Mouse (Mus musculus): ENCODE results near the gene Ncor2. TPM values are rescaled to one million over a fixed set of nuclear protein-coding genes. Genes with fewer than 3 reads are reported as not detected.
"Not testable (repeated sequence)": the region's sequence is repeated elsewhere in the genome, so short reads cannot be mapped to it uniquely, and the experiment has no call there.

The Ncor2 gene
- polyA plus RNA-seq, 1 experiment from 2014 or later, result 27.5 TPM

GRCm38 (mm10) chr5:125197325-125197724 is 18.3 kb upstream of the Ncor2 start:
- not testable (repeated sequence) for H3K4me2 ChIP-seq (ENCODE audit: low read length); H3K4me3 ChIP-seq (ENCODE audit: low read depth, low read length); ATAC-seq (replicated peaks; ENCODE audit: low FRiP score, low TSS enrichment, low read depth); H3K9ac ChIP-seq (ENCODE audit: low read length); DNase-seq (ENCODE audit: low spot score); H3K9me3 ChIP-seq (ENCODE audit: control insufficient read depth, low read length); H3K27me3 ChIP-seq (replicated peaks; ENCODE audit: control insufficient read depth, insufficient read depth, low read length); H3K36me3 ChIP-seq (ENCODE audit: control insufficient read depth, insufficient read depth, low read length); H3K27ac ChIP-seq (ENCODE audit: low read depth)
- WGBS, result 37% methylated on average over 2 of the region's 2 CpGs
- peaks cover 24% of the 10 kb centered on the region for H3K4me1 ChIP-seq (replicated peaks; ENCODE audit: control insufficient read depth, insufficient read depth, low read length)

DNA sequence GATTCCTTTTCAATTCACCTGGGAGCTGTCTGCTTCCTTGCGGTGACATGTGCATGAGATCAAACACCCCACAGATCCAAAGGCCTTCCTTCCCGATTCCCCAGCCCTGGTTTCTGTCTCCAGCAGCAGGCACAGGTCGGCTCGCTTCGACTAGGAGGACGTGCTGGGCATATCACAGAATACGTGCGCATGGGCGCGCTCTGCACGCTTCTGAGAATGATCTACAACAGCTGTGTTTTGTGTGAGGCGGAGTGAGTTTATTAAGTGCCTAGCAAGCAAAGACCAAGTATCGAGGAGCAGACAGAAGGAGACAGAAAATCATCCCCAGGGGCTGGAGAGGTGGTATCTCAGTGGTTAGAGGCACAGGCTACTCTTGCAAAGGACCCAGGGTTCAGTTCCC is 17.0 kb upstream of the Ncor2 start:
- H3K4me3 ChIP-seq (ENCODE audit: low read depth, low read length), result no peak overlapping the region
- peaks cover 24% of the 10 kb centered on the region for H3K4me1 ChIP-seq (replicated peaks; ENCODE audit: control insufficient read depth, insufficient read depth, low read length)
- DNase-seq (ENCODE audit: low spot score) (no peak), ATAC-seq (replicated peaks; ENCODE audit: low FRiP score, low TSS enrichment, low read depth) (no peak)
- no peak overlapping the region for H3K4me2 ChIP-seq (ENCODE audit: low read length)
- H3K36me3 ChIP-seq (ENCODE audit: control insufficient read depth, insufficient read depth, low read length), result no peaks in the 10 kb centered on the region
- H3K9ac ChIP-seq (ENCODE audit: low read length), result no peak overlapping the region
- H3K9me3 ChIP-seq (ENCODE audit: control insufficient read depth, low read length), result no peaks in the 10 kb centered on the region
- H3K27ac ChIP-seq (ENCODE audit: low read depth), result peak overlapping the region; percentile 44; the same call in 1 of the 2 replicates
- H3K27me3 ChIP-seq (replicated peaks; ENCODE audit: control insufficient read depth, insufficient read depth, low read length), result no peaks in the 10 kb centered on the region
- WGBS, result 35% methylated on average over 13 of the region's 13 CpGs

DNA sequence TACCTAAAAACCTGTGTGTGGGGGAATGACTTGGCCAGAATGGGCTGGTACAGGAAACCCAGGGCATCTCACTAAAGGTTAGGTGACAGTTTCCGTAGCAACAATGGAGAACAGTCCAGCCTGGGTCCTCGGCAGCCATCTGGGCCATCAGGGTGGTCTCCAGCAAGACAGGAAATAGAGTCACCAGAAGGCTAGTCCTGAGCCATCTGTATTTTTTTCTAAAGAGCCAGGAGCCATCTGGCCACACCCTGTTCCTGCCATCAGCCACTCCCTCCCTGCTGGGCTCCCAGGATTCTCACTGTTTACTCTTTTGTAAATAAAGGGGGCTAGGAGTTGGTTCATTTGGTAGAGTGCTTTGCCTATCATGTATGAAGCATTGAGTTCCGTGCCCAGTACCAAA is 16.1 kb upstream of the Ncor2 start:
- 0 out of 2 replicates have a peak overlapping the region, but pooled peaks have one; percentile 75 for H3K27ac ChIP-seq (ENCODE audit: low read depth)
- no peaks in the 10 kb centered on the region for H3K9me3 ChIP-seq (ENCODE audit: control insufficient read depth, low read length)
- peaks cover 24% of the 10 kb centered on the region for H3K4me1 ChIP-seq (replicated peaks; ENCODE audit: control insufficient read depth, insufficient read depth, low read length)
- H3K4me3 ChIP-seq (ENCODE audit: low read depth, low read length), result no peak overlapping the region
- no peaks in the 10 kb centered on the region for H3K36me3 ChIP-seq (ENCODE audit: control insufficient read depth, insufficient read depth, low read length)
- no peak overlapping the region for H3K9ac ChIP-seq (ENCODE audit: low read length)
- DNase-seq (ENCODE audit: low spot score) (no peak), ATAC-seq (replicated peaks; ENCODE audit: low FRiP score, low TSS enrichment, low read depth) (no peak)
- no peaks in the 10 kb centered on the region for H3K27me3 ChIP-seq (replicated peaks; ENCODE audit: control insufficient read depth, insufficient read depth, low read length)
- no peak overlapping the region for H3K4me2 ChIP-seq (ENCODE audit: low read length)
- 40% methylated on average over 3 of the region's 3 CpGs for WGBS

GRCm38 (mm10) chr5:125193478-125194439 is 14.7 kb upstream of the Ncor2 start:
- no peaks in the 10 kb centered on the region for H3K27me3 ChIP-seq (replicated peaks; ENCODE audit: control insufficient read depth, insufficient read depth, low read length)
- H3K36me3 ChIP-seq (ENCODE audit: control insufficient read depth, insufficient read depth, low read length), result no peaks in the 10 kb centered on the region
- no peaks in the 10 kb centered on the region for H3K9me3 ChIP-seq (ENCODE audit: control insufficient read depth, low read length)
- ATAC-seq (replicated peaks; ENCODE audit: low FRiP score, low TSS enrichment, low read depth) (no peak), DNase-seq (ENCODE audit: low spot score) (no peak)
- 52% methylated on average over 25 of the region's 25 CpGs for WGBS
- no peak overlapping the region for H3K4me3 ChIP-seq (ENCODE audit: low read depth, low read length)
- H3K27ac ChIP-seq (ENCODE audit: low read depth), result peak overlapping the region; percentile 75
- H3K4me2 ChIP-seq (ENCODE audit: low read length), result peak overlapping the region; percentile 28; the same call in 1 of the 2 replicates
- peaks cover 30% of the 10 kb centered on the region for H3K4me1 ChIP-seq (replicated peaks; ENCODE audit: control insufficient read depth, insufficient read depth, low read length)
- no peak overlapping the region for H3K9ac ChIP-seq (ENCODE audit: low read length)

GRCm38 (mm10) chr5:125191608-125192007 is 12.6 kb upstream of the Ncor2 start:
- WGBS, result 58% methylated on average over 9 of the region's 9 CpGs
- no peaks in the 10 kb centered on the region for H3K9me3 ChIP-seq (ENCODE audit: control insufficient read depth, low read length)
- ATAC-seq (replicated peaks; ENCODE audit: low FRiP score, low TSS enrichment, low read depth) (no peak), DNase-seq (ENCODE audit: low spot score) (no peak)
- no peak overlapping the region for H3K4me2 ChIP-seq (ENCODE audit: low read length)
- no peak overlapping the region for H3K9ac ChIP-seq (ENCODE audit: low read length)
- H3K27me3 ChIP-seq (replicated peaks; ENCODE audit: control insufficient read depth, insufficient read depth, low read length), result no peaks in the 10 kb centered on the region
- H3K36me3 ChIP-seq (ENCODE audit: control insufficient read depth, insufficient read depth, low read length), result no peaks in the 10 kb centered on the region
- no peak overlapping the region for H3K4me3 ChIP-seq (ENCODE audit: low read depth, low read length)
- H3K27ac ChIP-seq (ENCODE audit: low read depth), result no peak overlapping the region
- peaks cover 32% of the 10 kb centered on the region for H3K4me1 ChIP-seq (replicated peaks; ENCODE audit: control insufficient read depth, insufficient read depth, low read length)

DNA sequence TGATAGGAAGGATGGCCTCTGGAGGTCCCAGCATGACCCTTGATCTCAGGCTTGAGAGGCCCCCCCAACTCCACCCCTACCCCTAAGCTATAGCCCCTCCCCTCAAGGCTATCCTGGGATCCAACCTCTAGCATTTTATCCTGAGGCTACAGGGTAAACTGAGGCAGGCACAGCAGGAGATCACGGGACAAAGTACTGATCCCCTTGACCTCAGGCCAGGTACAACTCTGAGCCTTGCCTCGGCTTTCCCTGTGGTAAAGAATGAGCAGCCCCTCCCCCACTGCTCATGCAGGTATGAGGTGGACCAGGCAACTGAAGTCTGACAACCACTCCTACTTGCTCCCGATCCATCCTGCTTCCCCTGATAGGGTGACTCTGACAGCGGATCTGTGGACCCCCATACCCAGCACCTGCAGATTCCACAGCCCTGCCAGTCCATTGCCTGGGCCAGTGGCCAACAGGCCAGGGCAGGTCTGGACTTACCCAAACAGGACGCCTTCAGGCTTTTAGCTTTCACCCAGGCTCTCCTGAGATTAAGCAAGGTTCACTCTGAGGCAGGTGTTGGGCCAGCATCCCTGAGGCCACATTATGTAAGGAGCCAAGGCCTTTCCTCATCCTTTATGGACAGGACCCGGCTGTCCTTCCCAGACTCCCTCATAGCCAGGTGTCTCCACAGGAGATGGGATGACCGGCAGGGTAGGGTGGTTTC is 11.2 kb upstream of the Ncor2 start:
- no peak overlapping the region for H3K4me2 ChIP-seq (ENCODE audit: low read length)
- H3K4me3 ChIP-seq (ENCODE audit: low read depth, low read length), result no peak overlapping the region
- WGBS, result 75% methylated on average over 7 of the region's 7 CpGs
- H3K9ac ChIP-seq (ENCODE audit: low read length), result no peak overlapping the region
- DNase-seq (ENCODE audit: low spot score), result no peak
- H3K27ac ChIP-seq (ENCODE audit: low read depth), result no peak overlapping the region
- peaks cover 32% of the 10 kb centered on the region for H3K4me1 ChIP-seq (replicated peaks; ENCODE audit: control insufficient read depth, insufficient read depth, low read length)
- no peaks in the 10 kb centered on the region for H3K36me3 ChIP-seq (ENCODE audit: control insufficient read depth, insufficient read depth, low read length)
- H3K9me3 ChIP-seq (ENCODE audit: control insufficient read depth, low read length), result no peaks in the 10 kb centered on the region
- no peak for ATAC-seq (replicated peaks; ENCODE audit: low FRiP score, low TSS enrichment, low read depth)
- no peaks in the 10 kb centered on the region for H3K27me3 ChIP-seq (replicated peaks; ENCODE audit: control insufficient read depth, insufficient read depth, low read length)

DNA sequence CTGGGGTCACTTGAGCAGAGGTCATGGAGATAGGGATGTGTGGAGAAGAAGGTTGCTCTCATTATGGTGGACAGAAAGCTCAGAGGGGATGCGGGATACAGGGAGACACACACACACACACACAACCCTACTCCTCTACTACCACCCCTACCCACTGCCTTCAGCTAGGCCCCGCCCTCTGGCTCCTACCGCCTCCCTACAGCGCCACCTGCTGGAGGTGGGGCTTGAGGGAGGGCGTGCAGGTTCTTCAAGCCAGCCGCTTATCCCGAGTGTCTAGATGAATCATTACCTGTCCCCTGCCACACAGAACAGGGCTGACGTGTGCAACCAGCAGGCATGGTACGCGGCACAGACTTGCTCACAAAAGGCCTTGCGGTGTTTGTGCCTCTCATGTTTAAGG is 10.6 kb upstream of the Ncor2 start:
- 46% methylated on average over 11 of the region's 11 CpGs for WGBS
- no peak overlapping the region for H3K9ac ChIP-seq (ENCODE audit: low read length)

DNA sequence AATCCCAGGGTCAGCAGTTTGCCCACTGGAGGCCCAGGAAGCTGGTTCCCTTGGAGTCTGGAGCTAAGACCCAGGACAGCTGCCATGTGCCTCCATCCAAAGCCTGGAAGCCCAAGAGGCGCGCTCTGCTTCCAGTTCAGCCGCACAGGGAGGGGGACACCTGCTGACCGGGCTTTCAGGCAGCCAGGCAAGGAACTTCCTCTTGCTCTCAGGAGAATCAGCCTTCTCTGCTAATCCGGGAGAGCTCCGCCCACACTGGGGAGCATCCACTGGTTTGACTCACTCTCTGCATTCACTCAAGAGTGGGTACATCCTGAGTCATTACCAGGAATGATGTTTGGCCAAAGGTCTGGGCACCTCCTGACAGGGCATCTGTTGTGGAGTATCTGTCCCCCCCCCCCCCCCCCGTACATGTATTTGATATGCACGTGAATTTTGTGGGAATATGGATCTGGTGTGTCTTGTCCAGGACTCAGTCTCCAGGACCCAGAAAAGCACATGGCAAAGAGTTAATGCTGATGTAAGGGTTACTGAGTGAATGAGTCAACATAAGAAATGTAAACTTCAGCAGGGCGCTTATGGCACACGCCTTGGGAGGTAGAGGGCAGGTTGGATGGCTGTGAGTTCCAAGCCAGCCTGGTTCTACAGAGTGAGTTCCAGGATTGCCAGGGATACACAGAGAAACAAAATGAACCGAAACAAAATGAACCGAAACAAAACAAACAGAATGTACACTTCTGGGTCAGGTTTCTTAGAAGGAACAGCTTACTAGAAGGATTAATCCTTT is 10.0 kb upstream of the Ncor2 start:
- ATAC-seq (replicated peaks; ENCODE audit: low FRiP score, low TSS enrichment, low read depth), result no peak
- Histone ChIP-seq H3K4me3 (ENCODE audit: low read depth, low read length) (no peak overlapping the region), H3K4me2 (ENCODE audit: low read length) (no peak overlapping the region), H3K9me3 (ENCODE audit: control insufficient read depth, low read length) (no peaks in the 10 kb centered on the region), H3K9ac (ENCODE audit: low read length) (no peak overlapping the region), H3K36me3 (ENCODE audit: control insufficient read depth, insufficient read depth, low read length) (no peaks in the 10 kb centered on the region), H3K4me1 (replicated peaks; ENCODE audit: control insufficient read depth, insufficient read depth, low read length) (peaks cover 36% of the 10 kb centered on the region), H3K27me3 (replicated peaks; ENCODE audit: control insufficient read depth, insufficient read depth, low read length) (no peaks in the 10 kb centered on the region), H3K27ac (ENCODE audit: low read depth) (no peak overlapping the region)
- no peak for DNase-seq (ENCODE audit: low spot score)
- WGBS, result 23% methylated on average over 12 of the region's 12 CpGs

More for the DNA sequence above, 10.6 kb upstream of the Ncor2 start:
- Histone ChIP-seq H3K4me2 (ENCODE audit: low read length) (no peak overlapping the region), H3K9me3 (ENCODE audit: control insufficient read depth, low read length) (no peaks in the 10 kb centered on the region), H3K27ac (ENCODE audit: low read depth) (no peak overlapping the region), H3K4me3 (ENCODE audit: low read depth, low read length) (no peak overlapping the region), H3K36me3 (ENCODE audit: control insufficient read depth, insufficient read depth, low read length) (no peaks in the 10 kb centered on the region), H3K27me3 (replicated peaks; ENCODE audit: control insufficient read depth, insufficient read depth, low read length) (no peaks in the 10 kb centered on the region), H3K4me1 (replicated peaks; ENCODE audit: control insufficient read depth, insufficient read depth, low read length) (peaks cover 33% of the 10 kb centered on the region)
- ATAC-seq (replicated peaks; ENCODE audit: low FRiP score, low TSS enrichment, low read depth) (no peak; the same call in 1 of the 2 replicates), DNase-seq (ENCODE audit: low spot score) (peak; percentile 79)
